8 mouse cellular contexts compared by ENCODE assay signal in genomic region chr14:56364711-56365237, GRCm38 (mm10). TPM values are rescaled to one million over a fixed set of nuclear protein-coding genes. Genes with fewer than 3 reads are reported as not detected.
DNase-seq lines count a peak whose midpoint lies in the region; ATAC-seq and TF ChIP-seq lines count a peak whose summit lies in the region.

Gene Atp12a, plus strand, starts transcription at chr14:56365068.

- peak within 1 kb of the TSS; percentile 49 for H3K4me3 ChIP-seq in gastrocnemius, adult 2 months
- peak within 1 kb of the TSS; percentile 55 to 69 for H3K4me3 ChIP-seq in ES-E14 (ENCODE audit: insufficient read depth in 1 of 2, low read depth in 1 of 2, low read length in 2 of 2, poor library complexity in 1 of 2, severe bottlenecking in 1 of 2)
- peak within 1 kb of the TSS; percentile 44 for H3K4me3 ChIP-seq in forebrain, postnatal 0 days (ENCODE audit: low read depth, low read length)
- H3K4me3 ChIP-seq in liver, embryonic 13.5 days (replicated peaks): peak within 1 kb of the TSS; percentile 31

- TF ChIP-seq CTCF in gastrocnemius, adult 2 months (IDR thresholded peaks at IDR 0.05): no peak
- TF ChIP-seq CTCF in forebrain, postnatal 0 days (IDR thresholded peaks at IDR 0.05; ENCODE audit: low read depth): no peak

- no peak for DNase-seq in gastrocnemius, adult 2 months
- no peak for DNase-seq in gastrocnemius, postnatal 14 days
- DNase-seq in ES-E14 (ENCODE audit: low read depth, low spot score): no peak
- DNase-seq in forebrain, postnatal 0 days: peak; percentile 8
- no peak for DNase-seq in liver, embryonic 13.5 days
- DNase-seq in yolk sac, embryonic 10.5 days (ENCODE audit: low spot score): peak; percentile 21
- no peak for DNase-seq in right cerebral cortex, adult 2 months (ENCODE audit: low spot score in 2 of 2)
- no peak for DNase-seq in ovary, adult 18-20 months (ENCODE audit: low spot score)

- no peaks in the 10 kb centered on the region for H3K4me1 ChIP-seq in ES-E14 (ENCODE audit: control insufficient read depth in 2 of 2, insufficient read depth in 2 of 2, low read length in 2 of 2, poor library complexity in 1 of 2)
- H3K4me1 ChIP-seq in forebrain, postnatal 0 days (ENCODE audit: insufficient read depth): no peaks in the 10 kb centered on the region
- 0 out of 2 replicates have a peak, but pooled peaks cover 4% of the 10 kb centered on the region for H3K4me1 ChIP-seq in liver, embryonic 13.5 days (replicated peaks)

- peak within 1 kb of the TSS; percentile 52; the same call in 1 of the 2 replicates for H3K9ac ChIP-seq in ES-E14 (ENCODE audit: insufficient read depth, low read depth, low read length, poor library complexity, severe bottlenecking)
- peak within 1 kb of the TSS; percentile 46 for H3K9ac ChIP-seq in forebrain, postnatal 0 days
- no peak within 1 kb of the TSS for H3K9ac ChIP-seq in liver, embryonic 13.5 days

- H3K9me3 ChIP-seq in ES-E14 (ENCODE audit: control insufficient read depth, insufficient read depth, low read depth, low read length): no peaks in the 10 kb centered on the region
- H3K9me3 ChIP-seq in forebrain, postnatal 0 days (ENCODE audit: low read length): no peaks in the 10 kb centered on the region
- H3K9me3 ChIP-seq in liver, embryonic 13.5 days (replicated peaks): no peaks in the 10 kb centered on the region

- peak within 1 kb of the TSS; percentile 85 for H3K4me2 ChIP-seq in forebrain, postnatal 0 days (ENCODE audit: low read depth)
- H3K4me2 ChIP-seq in liver, embryonic 13.5 days: peak within 1 kb of the TSS; percentile 51

- ATAC-seq in forebrain, postnatal 0 days: peak; percentile 48
- ATAC-seq in liver, embryonic 13.5 days (ENCODE audit: low read depth): no peak

- H3K27ac ChIP-seq in gastrocnemius, adult 2 months: no peak within 1 kb of the TSS
- H3K27ac ChIP-seq in ES-E14 (ENCODE audit: insufficient read depth, low read depth, low read length, poor library complexity, severe bottlenecking): no peak within 1 kb of the TSS
- H3K27ac ChIP-seq in forebrain, postnatal 0 days (ENCODE audit: low read depth, low read length): no peak within 1 kb of the TSS
- H3K27ac ChIP-seq in liver, embryonic 13.5 days: no peak within 1 kb of the TSS

- WGBS in forebrain, postnatal 0 days: 3% methylated on average over 48 of the region's 48 CpGs
- 3% methylated on average over 48 of the region's 48 CpGs for WGBS in liver, embryonic 13.5 days (ENCODE audit: insufficient replicate concordance)

- H3K27me3 ChIP-seq in forebrain, postnatal 0 days (ENCODE audit: insufficient read depth, low read length): peaks cover 38% of the 10 kb centered on the region
- H3K27me3 ChIP-seq in liver, embryonic 13.5 days: peaks cover 59% of the 10 kb centered on the region

- intact Hi-C loops in gastrocnemius, adult 2 months (cut with DNase I): no loop called here
- intact Hi-C loops in gastrocnemius, postnatal 14 days (cut with DNase I; ENCODE audit: low total_unique reads): no loop called here

- no peaks in the 10 kb centered on the region for H3K36me3 ChIP-seq in ES-E14 (ENCODE audit: control insufficient read depth, insufficient read depth, low read length, poor library complexity, severe bottlenecking)
- H3K36me3 ChIP-seq in forebrain, postnatal 0 days (ENCODE audit: insufficient read depth): no peaks in the 10 kb centered on the region
- no peaks in the 10 kb centered on the region for H3K36me3 ChIP-seq in liver, embryonic 13.5 days

- in situ Hi-C loops in ES-E14 (cut with MboI; ENCODE audit: low sequenced_read_pairs in 2 of 2, unreplicated experiment in 2 of 2): loop anchor here in 1 of 2 experiments (25.0 kb wide), 1 partner anchor 423 kb away; the partner anchor contains the start of gene Pspc1

TF ChIP-seq in ES-E14, 5 proteins besides CTCF, POLR2A, EP300 and RAD21:
- no peak for TF ChIP-seq ZC3H11A (IDR thresholded peaks at IDR 0.05; ENCODE audit: borderline replicate concordance, low read depth, low read length)
- no peak for TF ChIP-seq ZNF384 (IDR thresholded peaks at IDR 0.05; ENCODE audit: low read depth, low read length)
- no peak for TF ChIP-seq CHD2 (IDR thresholded peaks at IDR 0.05; ENCODE audit: low read depth, low read length)
- no peak for TF ChIP-seq MAFK (IDR thresholded peaks at IDR 0.05; ENCODE audit: insufficient read depth, low read depth, low read length)
- TF ChIP-seq HCFC1 (IDR thresholded peaks at IDR 0.05; ENCODE audit: borderline replicate concordance, insufficient read depth, low read length): no peak

RNA-seq across cellular contexts. Expression of gene Atp12a, which starts in this region (rescaled TPM):
- total RNA-seq in gastrocnemius, adult 2 months (2021): not detected
- not detected for total RNA-seq in gastrocnemius, postnatal 14 days (2021)
- total RNA-seq in ES-E14 (2012; rRNA removed): 2.1 and 3.5 TPM in 2 replicates
- total RNA-seq in forebrain, postnatal 0 days (2014; rRNA removed): 0.08 and 0.86 TPM in 2 replicates
- polyA plus RNA-seq in forebrain, postnatal 0 days (2015; fragmentation: Nextera tagmentation; extraction: Ambion mirVana): 0.05 and 0.38 TPM in 2 replicates
- not detected in 2 replicates for polyA plus RNA-seq in liver, embryonic 13.5 days (2015; fragmentation: Nextera tagmentation; extraction: Ambion mirVana)

Comparison
In these comparisons a context has a peak if more than half of its experiments do, and no peak if none do; other contexts are left out.
1. Peak in DNase-seq, ATAC-seq, H3K4me3 ChIP-seq, H3K9ac ChIP-seq and H3K4me2 ChIP-seq in forebrain, postnatal 0 days; RNA of the gene not detected or under 1 TPM.